Mouse (Mus musculus) small intestine, adult 2 months (tissue): ENCODE measurements at regions not wholly inside any gene's neighbourhood (a gene's known extent, or its start where the extent isn't known, plus 50 kb on each side); places are given as distances from the start of the nearest gene placed in this dataset.

Experiments
- H3K27ac ChIP-seq: fragments of 200-500 bp; 2 replicates; pipeline ENCODE4 v1.5.1; 2012; ENCODE audit warnings: low read depth, low read length, control low read depth, inconsistent platforms; ENCODE audit not compliant: insufficient read depth
- H3K27me3 ChIP-seq: fragments of 200-500 bp; 2 replicates; pipeline ENCODE4 v1.6.1; 2012; ENCODE audit warnings: mild to moderate bottlenecking, moderate library complexity, low read length, inconsistent platforms; ENCODE audit not compliant: control insufficient read depth, insufficient read depth
- H3K36me3 ChIP-seq: fragments of 200-500 bp; 2 replicates; pipeline ENCODE4 v1.6.1; 2012; ENCODE audit warnings: mild to moderate bottlenecking, low read length, control low read depth, inconsistent platforms; ENCODE audit not compliant: control insufficient read depth, insufficient read depth
- H3K4me1 ChIP-seq: fragments of 200-500 bp; 2 replicates; pipeline ENCODE4 v1.6.1; 2012; ENCODE audit warnings: low read length, inconsistent platforms, mixed read lengths; ENCODE audit not compliant: control insufficient read depth, insufficient read depth, insufficient read length
- H3K4me3 ChIP-seq: fragments of 200-500 bp; 2 replicates; pipeline ENCODE4 v1.5.1; 2012; ENCODE audit warnings: low read depth, mild to moderate bottlenecking, control low read depth, inconsistent platforms, low read length, moderate library complexity
- CTCF ChIP-seq: fragments of 200-500 bp; IDR thresholded peaks from 2 replicates; pipeline ENCODE4 v1.5.1; 2012; ENCODE audit warnings: low read depth, mild to moderate bottlenecking, control low read depth, inconsistent platforms, low read length, moderate library complexity, mixed read lengths; ENCODE audit not compliant: insufficient replicate concordance, insufficient read length; ENCODE audit errors: extremely low read depth
- POLR2A ChIP-seq: fragments of 200-500 bp; IDR thresholded peaks from 2 replicates; pipeline ENCODE4 v1.6.1; 2012; ENCODE audit warnings: low read depth, mild to moderate bottlenecking, control low read depth, inconsistent platforms, low read length, moderate library complexity
- WGBS: fragments of 180-500 bp; shearing (Covaris S2); methylation state at CpG from one replicate; pipeline ENCODE4 v1.1.7; 2018; 5-methylcytosine and 5-hydroxymethylcytosine counted together

DNA sequence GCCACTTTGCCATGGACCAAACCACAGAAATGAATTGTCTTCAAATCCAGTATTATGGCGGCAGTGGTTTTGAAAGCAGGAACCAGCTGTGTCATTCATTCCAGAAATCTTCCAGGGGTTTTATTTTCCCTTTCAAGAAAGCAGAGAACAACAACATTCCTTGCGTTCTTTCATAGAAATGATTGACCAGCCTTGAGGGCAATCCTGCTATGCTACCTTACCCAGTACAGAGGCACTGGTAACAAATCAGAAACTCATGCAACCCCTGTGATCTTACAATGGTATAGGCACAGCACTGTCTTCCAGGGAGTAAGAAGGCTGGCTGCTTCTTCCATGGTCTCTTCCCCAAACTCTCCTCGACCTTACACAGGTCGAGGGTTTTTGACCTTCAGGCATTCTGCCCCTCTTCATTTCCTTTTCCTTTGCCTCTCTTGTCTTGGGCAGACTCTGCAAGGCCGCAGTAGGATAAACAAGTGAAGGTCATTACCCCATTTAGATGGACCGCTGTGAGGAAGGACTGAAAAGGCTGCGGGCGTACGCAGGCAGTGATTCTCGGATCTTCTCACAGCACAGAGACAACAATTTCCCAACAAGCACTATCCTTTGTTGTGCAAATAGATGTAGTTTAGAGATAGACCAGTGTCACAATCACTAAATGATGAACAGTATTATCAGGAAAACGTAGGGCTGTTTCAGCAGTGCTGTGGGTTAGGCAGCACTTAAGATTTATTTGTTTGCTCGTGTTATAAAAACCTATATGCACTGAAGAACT is 171.6 kb upstream of the Rfx3 start:
- no peak for TF ChIP-seq POLR2A
- TF ChIP-seq CTCF = no peak
- no peak overlapping the region for H3K27ac ChIP-seq
- WGBS = 66% methylated on average over 12 of the region's 12 CpGs

DNA sequence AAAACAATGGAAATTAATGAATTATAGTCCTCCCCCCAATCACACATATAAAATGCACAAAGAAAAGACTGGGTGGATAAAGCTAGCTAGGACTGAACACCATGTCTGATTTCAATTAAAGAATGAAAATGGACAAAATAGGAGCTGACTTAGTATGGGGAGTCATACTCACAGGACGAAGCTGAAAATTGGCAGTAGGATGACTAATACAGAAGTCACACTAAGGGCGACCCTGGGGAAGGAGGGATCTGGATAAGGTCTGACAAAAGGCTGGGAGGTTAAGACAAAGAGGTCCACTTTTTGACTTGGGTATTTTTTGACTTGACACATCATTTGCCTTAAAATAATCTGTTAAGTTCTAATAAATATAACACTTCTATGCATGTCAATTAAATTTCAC is 170.2 kb upstream of the Rfx3 start:
- H3K27ac ChIP-seq = no peak overlapping the region
- H3K27me3 ChIP-seq = no peaks in the 10 kb centered on the region
- 85% methylated on average over 2 of the region's 2 CpGs for WGBS
- no peaks in the 10 kb centered on the region for H3K36me3 ChIP-seq
- H3K4me3 ChIP-seq = no peak overlapping the region
- no peaks in the 10 kb centered on the region for H3K4me1 ChIP-seq
- TF ChIP-seq CTCF (no peak), POLR2A (no peak)

More for the DNA sequence above, 171.6 kb upstream of the Rfx3 start:
- Histone ChIP-seq H3K4me1 (no peaks in the 10 kb centered on the region), H3K36me3 (no peaks in the 10 kb centered on the region), H3K27me3 (no peaks in the 10 kb centered on the region), H3K4me3 (no peak overlapping the region)

DNA sequence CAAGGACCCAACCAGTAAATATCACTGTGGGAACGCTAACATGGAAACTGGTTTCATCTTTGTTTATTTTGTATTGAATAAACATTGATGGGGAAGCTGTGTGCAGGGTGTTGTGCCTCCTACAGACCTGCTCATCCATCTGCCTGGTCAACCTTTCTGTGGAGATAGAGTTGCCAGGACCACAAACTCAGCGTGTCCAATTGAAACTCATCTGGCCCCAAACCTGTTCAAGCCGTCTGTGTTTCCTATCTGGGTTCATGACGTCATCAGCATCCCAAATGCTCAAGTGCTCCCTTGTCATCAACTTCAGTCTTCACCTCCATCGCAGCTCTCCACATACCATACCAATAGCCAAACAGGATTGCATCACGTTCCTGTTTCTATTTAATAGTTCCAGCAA is 167.1 kb upstream of the Rfx3 start:
- Histone ChIP-seq H3K4me1 (no peaks in the 10 kb centered on the region), H3K4me3 (no peak overlapping the region), H3K27ac (no peak overlapping the region), H3K36me3 (no peaks in the 10 kb centered on the region), H3K27me3 (no peaks in the 10 kb centered on the region)
- TF ChIP-seq CTCF = no peak
- TF ChIP-seq POLR2A = no peak
- 83% methylated on average over 6 of the region's 6 CpGs for WGBS

DNA sequence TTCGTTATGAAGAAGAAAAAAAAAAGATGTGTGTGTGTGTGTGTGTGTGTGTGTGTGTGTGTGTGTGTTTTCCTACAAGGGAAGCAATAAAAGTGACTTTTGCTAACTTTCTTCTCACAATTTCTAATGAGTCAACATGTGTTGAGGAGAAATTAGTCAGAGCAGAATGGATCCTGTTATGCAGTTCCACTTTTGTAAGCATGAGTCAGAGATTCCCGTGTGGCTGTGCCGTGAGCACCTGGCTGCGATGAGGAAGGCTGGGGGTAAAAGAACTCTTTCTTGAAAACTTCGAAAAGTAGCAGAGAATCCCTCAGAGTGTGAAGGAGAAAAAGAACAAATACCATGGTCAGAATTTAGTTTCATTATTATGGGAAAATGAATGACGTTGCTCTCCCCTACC is 165.9 kb upstream of the Rfx3 start:
- Histone ChIP-seq H3K4me1 (no peaks in the 10 kb centered on the region), H3K4me3 (no peak overlapping the region), H3K27ac (no peak overlapping the region), H3K36me3 (no peaks in the 10 kb centered on the region), H3K27me3 (no peaks in the 10 kb centered on the region)
- no peak for TF ChIP-seq CTCF
- TF ChIP-seq POLR2A = no peak
- WGBS = 75% methylated on average over 6 of the region's 6 CpGs

DNA sequence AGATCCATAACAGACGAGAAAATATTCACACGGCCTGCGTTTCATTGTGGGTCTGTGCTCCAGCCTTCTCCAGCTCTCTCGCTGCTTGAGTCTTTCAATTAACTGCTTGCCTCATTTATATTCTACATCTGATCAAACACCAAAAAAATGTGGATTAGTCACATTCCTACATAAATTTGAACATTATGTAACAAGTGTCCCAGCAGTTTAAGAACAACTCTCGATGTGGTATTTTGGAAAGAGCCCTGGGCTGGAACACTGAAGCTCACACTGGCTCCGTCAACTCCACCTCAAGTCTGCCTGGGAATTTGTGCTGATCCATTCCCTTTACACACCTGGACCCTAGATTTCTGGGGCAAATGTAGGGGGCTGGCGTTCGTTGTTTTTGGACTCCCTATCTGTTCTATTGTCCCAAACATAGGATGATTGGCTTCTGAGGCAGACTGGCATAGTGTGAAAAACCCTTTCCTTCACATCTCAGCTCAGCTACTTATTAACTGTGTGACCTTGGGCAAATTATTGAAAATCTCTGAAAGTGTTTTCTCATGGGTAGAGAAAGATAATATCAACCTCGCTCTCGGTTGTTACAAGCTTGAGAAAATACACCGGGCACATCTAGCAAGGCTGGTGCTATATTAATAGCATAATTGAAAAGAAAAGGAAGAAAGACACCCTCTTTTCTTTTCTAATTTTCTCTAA is 161.0 kb upstream of the Rfx3 start:
- Histone ChIP-seq H3K4me1 (no peaks in the 10 kb centered on the region), H3K36me3 (no peaks in the 10 kb centered on the region), H3K27ac (no peak overlapping the region), H3K4me3 (no peak overlapping the region), H3K27me3 (no peaks in the 10 kb centered on the region)
- no peak for TF ChIP-seq CTCF
- TF ChIP-seq POLR2A = no peak
- WGBS = 82% methylated on average over 11 of the region's 11 CpGs

DNA sequence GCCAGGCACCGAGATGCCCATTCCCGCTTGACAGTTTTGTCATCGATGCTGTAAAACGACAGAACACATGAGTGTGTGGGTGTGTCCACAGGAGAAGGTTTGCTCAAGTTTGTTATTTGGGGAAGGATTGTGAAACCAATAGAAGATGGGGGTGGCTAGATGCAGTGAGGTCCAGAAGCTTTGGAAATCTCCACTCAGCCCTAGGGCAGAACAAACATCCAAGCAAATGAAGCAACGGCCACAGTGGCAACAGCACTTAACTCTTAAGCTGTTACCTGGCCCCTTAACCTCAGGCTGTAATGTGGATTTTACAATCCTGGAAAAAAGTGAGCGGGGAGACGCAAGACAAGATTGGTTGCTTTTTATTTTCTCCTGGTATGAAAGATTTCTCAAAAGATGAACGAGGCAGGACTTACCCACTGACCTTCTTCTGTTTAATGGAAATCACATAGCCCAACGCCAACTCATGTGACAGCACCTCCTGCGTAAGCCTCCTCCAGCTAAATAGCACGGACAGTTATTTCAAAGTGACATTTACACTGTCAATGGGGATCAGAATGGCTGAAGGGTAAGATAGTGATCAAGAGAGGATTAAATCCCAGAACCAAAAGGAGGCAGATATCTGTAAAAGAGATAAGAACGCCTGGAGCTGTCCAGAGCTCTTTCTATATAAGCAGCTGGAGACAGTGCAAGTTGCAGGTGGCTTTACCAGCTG is 156.6 kb upstream of the Rfx3 start:
- Histone ChIP-seq H3K27ac (no peak overlapping the region), H3K27me3 (no peaks in the 10 kb centered on the region), H3K4me3 (no peak overlapping the region), H3K4me1 (no peaks in the 10 kb centered on the region), H3K36me3 (no peaks in the 10 kb centered on the region)
- TF ChIP-seq CTCF = no peak
- no peak for TF ChIP-seq POLR2A
- 75% methylated on average over 12 of the region's 12 CpGs for WGBS

DNA sequence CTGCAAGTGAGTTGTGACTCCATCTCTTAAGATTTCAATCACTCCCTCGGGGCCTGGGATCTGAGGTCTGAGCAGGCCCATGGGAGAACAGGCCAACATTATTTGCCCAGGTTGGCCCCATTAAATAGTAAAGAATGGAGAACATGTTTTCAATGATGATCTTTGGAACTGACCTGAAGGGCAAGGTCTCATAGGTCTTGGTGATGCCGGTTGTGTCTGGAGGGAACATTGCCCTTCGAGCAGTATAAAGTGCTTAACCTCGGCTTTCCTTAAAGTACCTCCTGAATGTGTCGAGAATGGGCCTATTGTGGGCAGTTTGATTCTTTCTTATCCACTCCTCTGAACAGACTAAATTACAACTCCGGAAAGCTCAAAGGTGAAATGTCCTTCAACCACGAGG is 155.7 kb upstream of the Rfx3 start:
- H3K27ac ChIP-seq = no peak overlapping the region
- TF ChIP-seq CTCF (no peak), POLR2A (no peak)
- no peak overlapping the region for H3K4me3 ChIP-seq
- 72% methylated on average over 7 of the region's 7 CpGs for WGBS
- no peaks in the 10 kb centered on the region for H3K4me1 ChIP-seq
- no peaks in the 10 kb centered on the region for H3K27me3 ChIP-seq
- H3K36me3 ChIP-seq = no peaks in the 10 kb centered on the region
